Mouse (Mus musculus) intestine, postnatal 0 days (tissue): ENCODE data around the gene Drp2. TPM values are rescaled to one million over a fixed set of nuclear protein-coding genes. Genes with fewer than 3 reads are reported as not detected.
A peak's percentile ranks its signal among the peaks of the same experiment; 100 is the strongest.

Experiments used
- ATAC-seq: fragments of 200-750 bp; cut with Nextera tagmentation; 2 replicates; pipeline ENCODE4 v1.8.0; 2017; ENCODE audit warnings: mild to moderate bottlenecking, moderate TSS enrichment, moderate library complexity
- H3K27ac ChIP-seq: fragments of 300-500 bp; sonication (generic); 2 replicates; pipeline ENCODE4 v1.5.1; 2014; ENCODE audit warnings: mild to moderate bottlenecking, low read depth, low read length, moderate library complexity
- H3K27me3 ChIP-seq: fragments of 300-500 bp; sonication (generic); replicated peaks from 2 replicates; pipeline ENCODE4 v1.6.1; 2014; ENCODE audit warnings: low read length, mixed read lengths; ENCODE audit not compliant: control insufficient read depth, insufficient read depth
- H3K36me3 ChIP-seq: fragments of 300-500 bp; sonication (generic); 2 replicates; pipeline ENCODE4 v1.6.1; 2014; ENCODE audit warnings: mild to moderate bottlenecking, moderate library complexity; ENCODE audit not compliant: control insufficient read depth, insufficient read depth
- H3K4me1 ChIP-seq: fragments of 300-500 bp; sonication (generic); replicated peaks from 2 replicates; pipeline ENCODE4 v1.6.1; 2014; ENCODE audit warnings: antibody characterized with exemption, low read length, mixed read lengths; ENCODE audit not compliant: control insufficient read depth, insufficient read depth
- H3K4me2 ChIP-seq: fragments of 300-500 bp; sonication (generic); replicated peaks from 2 replicates; pipeline ENCODE4 v1.6.1; 2014; ENCODE audit warnings: low read depth, mild to moderate bottlenecking, moderate library complexity
- H3K4me3 ChIP-seq: fragments of 300-500 bp; sonication (generic); 2 replicates; pipeline ENCODE4 v1.5.1; 2014; ENCODE audit warnings: low read depth, low read length
- H3K9ac ChIP-seq: fragments of 300-500 bp; sonication (generic); 2 replicates; pipeline ENCODE4 v1.6.1; 2014; ENCODE audit warnings: mild to moderate bottlenecking, low read depth, low read length
- H3K9me3 ChIP-seq: fragments of 300-500 bp; sonication (generic); 2 replicates; pipeline ENCODE4 v1.6.1; 2016; ENCODE audit warnings: mixed run types; ENCODE audit not compliant: control insufficient read depth
- CTCF ChIP-seq: sonication (generic); IDR thresholded peaks from 2 replicates; pipeline ENCODE4 v1.5.1; 2016; ENCODE audit warnings: low read depth, mild to moderate bottlenecking, control low read depth, antibody characterized with exemption, moderate library complexity
- WGBS: fragments of 180-500 bp; shearing (Covaris S2); extraction: QIAGEN DNeasy Blood & Tissue Kit; methylation state at CpG from one replicate; pipeline ENCODE4 v1.1.7; 2014; 5-methylcytosine and 5-hydroxymethylcytosine counted together
- polyA plus RNA-seq: library from polyadenylated mRNA; unstranded; fragments of >200 nt; fragmentation: Nextera tagmentation; extraction: Ambion mirVana; gene quantifications from 2 replicates; pipeline ENCODE4 v1.2.1, GENCODE M21; 2015

Gene Drp2
- polyA plus RNA-seq, 1 experiment from 2014 or later = 0.34 TPM

- WGBS = 87% methylated on average over 5 of the region's 5 CpGs
- Histone ChIP-seq H3K36me3 (no peaks in the 10 kb centered on the region), H3K4me2 (no peak overlapping the region), H3K9ac (no peak overlapping the region), H3K9me3 (no peaks in the 10 kb centered on the region), H3K27me3 (no peaks in the 10 kb centered on the region), H3K27ac (no peak overlapping the region), H3K4me3 (no peak overlapping the region), H3K4me1 (no peaks in the 10 kb centered on the region)
- no peak for TF ChIP-seq CTCF
- no peak for ATAC-seq
Observed at GRCm38 (mm10) chrX:134424263-134424662, 19.9 kb downstream of the Drp2 start.

- no peak for TF ChIP-seq CTCF
- Histone ChIP-seq H3K4me3 (no peak overlapping the region), H3K4me1 (no peaks in the 10 kb centered on the region), H3K36me3 (no peaks in the 10 kb centered on the region), H3K27me3 (no peaks in the 10 kb centered on the region), H3K9me3 (no peaks in the 10 kb centered on the region), H3K4me2 (no peak overlapping the region), H3K27ac (no peak overlapping the region), H3K9ac (no peak overlapping the region)
- ATAC-seq = no peak
- WGBS = 83% methylated on average over 10 of the region's 10 CpGs
Observed at GRCm38 (mm10) chrX:134425798-134426197, 21.4 kb downstream of the Drp2 start.

GRCm38 (mm10) chrX:134426819-134427218 lies 22.5 kb downstream of the Drp2 start:
- Histone ChIP-seq H3K4me1 (no peaks in the 10 kb centered on the region), H3K4me3 (no peak overlapping the region), H3K4me2 (no peak overlapping the region), H3K36me3 (no peaks in the 10 kb centered on the region), H3K27me3 (no peaks in the 10 kb centered on the region), H3K27ac (no peak overlapping the region), H3K9ac (no peak overlapping the region), H3K9me3 (no peaks in the 10 kb centered on the region)
- 62% methylated on average over 6 of the region's 6 CpGs for WGBS
- no peak for ATAC-seq
- TF ChIP-seq CTCF = no peak

GRCm38 (mm10) chrX:134427307-134427706 lies 23.0 kb downstream of the Drp2 start:
- Histone ChIP-seq H3K4me1 (no peaks in the 10 kb centered on the region), H3K9ac (no peak overlapping the region), H3K9me3 (no peaks in the 10 kb centered on the region), H3K27ac (no peak overlapping the region), H3K36me3 (no peaks in the 10 kb centered on the region), H3K4me2 (no peak overlapping the region), H3K4me3 (no peak overlapping the region), H3K27me3 (no peaks in the 10 kb centered on the region)
- 66% methylated on average over 3 of the region's 3 CpGs for WGBS
- peak; percentile 30; the same call in 1 of the 2 replicates for TF ChIP-seq CTCF
- ATAC-seq = no peak

GRCm38 (mm10) chrX:134474988-134475710 lies 70.8 kb downstream of the Drp2 start:
- Histone ChIP-seq H3K9ac (no peak overlapping the region), H3K9me3 (no peaks in the 10 kb centered on the region), H3K4me3 (no peak overlapping the region), H3K27me3 (no peaks in the 10 kb centered on the region), H3K36me3 (no peaks in the 10 kb centered on the region), H3K4me1 (no peaks in the 10 kb centered on the region), H3K4me2 (no peak overlapping the region), H3K27ac (no peak overlapping the region)
- 73% methylated on average over 42 of the region's 67 CpGs for WGBS
- ATAC-seq = no peak
- no peak for TF ChIP-seq CTCF

- TF ChIP-seq CTCF = no peak
- Histone ChIP-seq H3K27me3 (no peaks in the 10 kb centered on the region), H3K4me3 (no peak within 1 kb of the TSS), H3K27ac (no peak within 1 kb of the TSS), H3K4me1 (no peaks in the 10 kb centered on the region), H3K9ac (no peak within 1 kb of the TSS), H3K4me2 (no peak within 1 kb of the TSS), H3K36me3 (no peaks in the 10 kb centered on the region), H3K9me3 (no peaks in the 10 kb centered on the region)
- ATAC-seq = no peak
- WGBS = 88% methylated on average over 24 of the region's 25 CpGs
Observed at GRCm38 (mm10) chrX:134476290-134476689, 71.9 kb downstream of the Drp2 start, which contains the start of gene Taf7l. Gene Taf7l, minus strand, starts transcription at chrX:134476490.
